Mouse (Mus musculus) embryonic facial prominence, embryonic 13.5 days (tissue): Measurements from ENCODE around the gene Gm28042. TPM values are rescaled to one million over a fixed set of nuclear protein-coding genes. Genes with fewer than 3 reads are reported as not detected.

Source experiments
- ATAC-seq: fragments of 200-750 bp; cut with Nextera tagmentation; 2 replicates; pipeline ENCODE4 v1.8.0; 2017; ENCODE audit warnings: low read depth; ENCODE audit not compliant: insufficient number of reproducible peaks, insufficient read depth, low FRiP score, low TSS enrichment
- H3K27ac ChIP-seq: fragments of 300-500 bp; sonication (generic); 2 replicates; pipeline ENCODE4 v1.5.1; 2015; ENCODE audit warnings: moderate library complexity, mild to moderate bottlenecking, inconsistent platforms
- H3K27me3 ChIP-seq: fragments of 300-500 bp; sonication (generic); 2 replicates; pipeline ENCODE4 v1.6.1; 2015; ENCODE audit warnings: mild to moderate bottlenecking, inconsistent platforms
- H3K36me3 ChIP-seq: fragments of 300-500 bp; sonication (generic); 2 replicates; pipeline ENCODE4 v1.6.1; 2015; ENCODE audit warnings: mild to moderate bottlenecking, inconsistent platforms
- H3K4me1 ChIP-seq: fragments of 300-500 bp; sonication (generic); 2 replicates; pipeline ENCODE4 v1.6.1; 2015; ENCODE audit warnings: inconsistent platforms
- H3K4me2 ChIP-seq: fragments of 300-500 bp; sonication (generic); 2 replicates; pipeline ENCODE4 v1.6.1; 2015; ENCODE audit warnings: moderate library complexity, mild to moderate bottlenecking, inconsistent platforms
- H3K4me3 ChIP-seq: fragments of 300-500 bp; sonication (generic); 2 replicates; pipeline ENCODE4 v1.5.1; 2015; ENCODE audit warnings: mild to moderate bottlenecking, inconsistent platforms
- H3K9ac ChIP-seq: fragments of 300-500 bp; sonication (generic); 2 replicates; pipeline ENCODE4 v1.6.1; 2015; ENCODE audit warnings: mild to moderate bottlenecking, inconsistent platforms
- H3K9me3 ChIP-seq: fragments of 300-500 bp; sonication (generic); 2 replicates; pipeline ENCODE4 v1.6.1; 2016; ENCODE audit warnings: inconsistent platforms
- WGBS: fragments of 180-500 bp; shearing (Covaris S2); methylation state at CpG from one replicate; pipeline ENCODE4 v1.1.7; 2015; ENCODE audit warnings: mixed read lengths; 5-methylcytosine and 5-hydroxymethylcytosine counted together
- polyA plus RNA-seq: library from polyadenylated mRNA; unstranded; fragments of >200 nt; fragmentation: Nextera tagmentation; extraction: Ambion mirVana; gene quantifications from 2 replicates; pipeline ENCODE4 v1.2.1, GENCODE M21; 2015

The Gm28042 gene
- polyA plus RNA-seq, 1 experiment from 2014 or later: 5.4 TPM

- no peak overlapping the region for H3K27ac ChIP-seq
- H3K9me3 ChIP-seq: no peaks in the 10 kb centered on the region
- ATAC-seq: no peak
- peaks cover 14% of the 10 kb centered on the region for H3K4me1 ChIP-seq
- WGBS: 82% methylated on average over 8 of the region's 8 CpGs
- H3K27me3 ChIP-seq: no peaks in the 10 kb centered on the region
- no peaks in the 10 kb centered on the region for H3K36me3 ChIP-seq
- no peak overlapping the region for H3K4me2 ChIP-seq
- no peak overlapping the region for H3K4me3 ChIP-seq
- no peak overlapping the region for H3K9ac ChIP-seq
Observed at GRCm38 (mm10) chr2:120062248-120062647, 35.0 kb downstream of the Gm28042 start.

- Histone ChIP-seq H3K4me1 (peaks cover 16% of the 10 kb centered on the region), H3K9me3 (no peaks in the 10 kb centered on the region), H3K9ac (no peak overlapping the region), H3K27ac (no peak overlapping the region), H3K4me2 (no peak overlapping the region), H3K4me3 (no peak overlapping the region), H3K27me3 (no peaks in the 10 kb centered on the region), H3K36me3 (no peaks in the 10 kb centered on the region)
- WGBS: 79% methylated on average over 6 of the region's 6 CpGs
- ATAC-seq: no peak
Observed at GRCm38 (mm10) chr2:120064639-120065038, 37.3 kb downstream of the Gm28042 start.

- H3K27me3 ChIP-seq: no peaks in the 10 kb centered on the region; the same call in 1 of the 2 replicates
- H3K9ac ChIP-seq: no peak overlapping the region
- no peaks in the 10 kb centered on the region for H3K9me3 ChIP-seq
- peaks cover 10% of the 10 kb centered on the region for H3K4me1 ChIP-seq
- no peak overlapping the region for H3K27ac ChIP-seq
- WGBS: 89% methylated on average over 10 of the region's 10 CpGs
- no peaks in the 10 kb centered on the region for H3K36me3 ChIP-seq
- no peak overlapping the region for H3K4me3 ChIP-seq
- H3K4me2 ChIP-seq: no peak overlapping the region
- ATAC-seq: no peak
Observed at GRCm38 (mm10) chr2:120065243-120065642, 38.0 kb downstream of the Gm28042 start.

GRCm38 (mm10) chr2:120066224-120066623, 38.9 kb downstream of the Gm28042 start:
- Histone ChIP-seq H3K9ac (no peak overlapping the region), H3K36me3 (no peaks in the 10 kb centered on the region), H3K27ac (no peak overlapping the region), H3K4me3 (no peak overlapping the region), H3K27me3 (no peaks in the 10 kb centered on the region; the same call in 1 of the 2 replicates), H3K4me2 (no peak overlapping the region), H3K4me1 (peaks cover 2% of the 10 kb centered on the region; the same call in 1 of the 2 replicates), H3K9me3 (no peaks in the 10 kb centered on the region)
- ATAC-seq: no peak
- 81% methylated on average over 3 of the region's 3 CpGs for WGBS

GRCm38 (mm10) chr2:120068555-120069465, 41.5 kb downstream of the Gm28042 start:
- whole genome bisulfite sequencing: 40% methylated on average over 16 of the region's 16 CpGs
- Histone ChIP-seq H3K4me3 (no peak overlapping the region), H3K4me1 (0 out of 2 replicates have a peak, but pooled peaks cover 2% of the 10 kb centered on the region), H3K27me3 (no peaks in the 10 kb centered on the region; the same call in 1 of the 2 replicates), H3K4me2 (peak overlapping the region; percentile 43), H3K9ac (peak overlapping the region; percentile 57; the same call in 1 of the 2 replicates), H3K36me3 (no peaks in the 10 kb centered on the region), H3K27ac (no peak overlapping the region), H3K9me3 (no peaks in the 10 kb centered on the region)
- no peak for ATAC-seq

GRCm38 (mm10) chr2:120069466-120069990, 42.2 kb downstream of the Gm28042 start:
- WGBS: 65% methylated on average over 8 of the region's 8 CpGs
- H3K27ac ChIP-seq: no peak overlapping the region
- H3K27me3 ChIP-seq: peaks cover under 1% of the 10 kb centered on the region; the same call in 1 of the 2 replicates
- H3K4me1 ChIP-seq: 0 out of 2 replicates have a peak, but pooled peaks cover 2% of the 10 kb centered on the region
- no peak overlapping the region for H3K9ac ChIP-seq
- H3K36me3 ChIP-seq: no peaks in the 10 kb centered on the region
- no peak overlapping the region for H3K4me2 ChIP-seq
- no peak overlapping the region for H3K4me3 ChIP-seq
- H3K9me3 ChIP-seq: no peaks in the 10 kb centered on the region
- no peak for ATAC-seq

GRCm38 (mm10) chr2:120074096-120074495, 46.8 kb downstream of the Gm28042 start:
- Histone ChIP-seq H3K4me2 (no peak overlapping the region), H3K9me3 (no peaks in the 10 kb centered on the region), H3K36me3 (no peaks in the 10 kb centered on the region), H3K4me3 (no peak overlapping the region), H3K4me1 (peaks cover 11% of the 10 kb centered on the region; the same call in 1 of the 2 replicates), H3K9ac (no peak overlapping the region), H3K27me3 (peaks cover 31% of the 10 kb centered on the region), H3K27ac (no peak overlapping the region)
- WGBS: 87% methylated on average over 4 of the region's 4 CpGs
- ATAC-seq: no peak

GRCm38 (mm10) chr2:120076076-120076705, 48.9 kb downstream of the Gm28042 start:
- H3K36me3 ChIP-seq: no peaks in the 10 kb centered on the region
- H3K9me3 ChIP-seq: no peaks in the 10 kb centered on the region
- ATAC-seq: 0 out of 2 replicates have a peak, but pooled peaks have one; percentile 56
- no peak overlapping the region for H3K27ac ChIP-seq
- 2% methylated on average over 36 of the region's 36 CpGs for WGBS
- H3K4me1 ChIP-seq: peaks cover 11% of the 10 kb centered on the region; the same call in 1 of the 2 replicates
- peak overlapping the region; percentile 66 for H3K4me2 ChIP-seq
- H3K9ac ChIP-seq: peak overlapping the region; percentile 58
- H3K27me3 ChIP-seq: peaks cover 31% of the 10 kb centered on the region
- peak overlapping the region; percentile 43 for H3K4me3 ChIP-seq

GRCm38 (mm10) chr2:120082416-120082815, 55.1 kb downstream of the Gm28042 start:
- Histone ChIP-seq H3K9me3 (no peaks in the 10 kb centered on the region), H3K4me3 (no peak overlapping the region), H3K36me3 (no peaks in the 10 kb centered on the region), H3K4me1 (no peaks in the 10 kb centered on the region), H3K27ac (no peak overlapping the region), H3K4me2 (no peak overlapping the region), H3K27me3 (peaks cover 2% of the 10 kb centered on the region), H3K9ac (no peak overlapping the region)
- WGBS: 61% methylated on average over 2 of the region's 2 CpGs
- ATAC-seq: no peak

- Histone ChIP-seq H3K36me3 (no peaks in the 10 kb centered on the region), H3K9ac (no peak overlapping the region), H3K4me3 (no peak overlapping the region), H3K9me3 (no peaks in the 10 kb centered on the region), H3K27me3 (no peaks in the 10 kb centered on the region), H3K4me2 (no peak overlapping the region), H3K4me1 (no peaks in the 10 kb centered on the region), H3K27ac (no peak overlapping the region)
- ATAC-seq: no peak
- WGBS: 74% methylated on average over 14 of the region's 14 CpGs
Observed at GRCm38 (mm10) chr2:120084593-120085361, 57.5 kb downstream of the Gm28042 start.

- WGBS: 85% methylated on average over 3 of the region's 3 CpGs
- Histone ChIP-seq H3K4me3 (no peak overlapping the region), H3K4me2 (no peak overlapping the region), H3K36me3 (no peaks in the 10 kb centered on the region), H3K27ac (no peak overlapping the region), H3K9ac (no peak overlapping the region), H3K4me1 (no peaks in the 10 kb centered on the region), H3K9me3 (no peaks in the 10 kb centered on the region), H3K27me3 (no peaks in the 10 kb centered on the region)
- no peak for ATAC-seq
Observed at GRCm38 (mm10) chr2:120086038-120086437, 58.7 kb downstream of the Gm28042 start.
